Mouse (Mus musculus) E14TG2a.4 (cell line): ENCODE data around the gene Pcsk1n.

Source experiments
- H3K27me3 ChIP-seq: 2 replicates; pipeline ENCODE4 v1.6.1; 2014; ENCODE audit warnings: low read length, control low read depth; ENCODE audit not compliant: insufficient read depth
- H3K36me3 ChIP-seq: 2 replicates; pipeline ENCODE4 v1.6.1; 2014; ENCODE audit warnings: low read length, control low read depth; ENCODE audit not compliant: insufficient read depth
- H3K4me1 ChIP-seq: replicated peaks from 2 replicates; pipeline ENCODE4 v1.6.1; 2014; ENCODE audit warnings: low read depth, low read length, control low read depth
- H3K4me3 ChIP-seq: replicated peaks from 2 replicates; pipeline ENCODE4 v1.5.1; 2014; ENCODE audit warnings: mild to moderate bottlenecking, low read length
- H3K9me3 ChIP-seq: 2 replicates; pipeline ENCODE4 v1.6.1; 2014; ENCODE audit warnings: low read length, control low read depth
- CTCF ChIP-seq: conservative IDR thresholded peaks from 2 replicates; pipeline ENCODE4 v1.5.1; 2014; ENCODE audit warnings: low read length
- NANOG ChIP-seq: IDR thresholded peaks from 2 replicates; pipeline ENCODE4 v1.6.1; 2014; ENCODE audit warnings: borderline replicate concordance, low read length, mixed read lengths
- POU5F1 ChIP-seq: IDR thresholded peaks from 2 replicates; pipeline ENCODE4 v1.6.1; 2014; ENCODE audit warnings: low read length, borderline replicate concordance

The Pcsk1n gene

DNA sequence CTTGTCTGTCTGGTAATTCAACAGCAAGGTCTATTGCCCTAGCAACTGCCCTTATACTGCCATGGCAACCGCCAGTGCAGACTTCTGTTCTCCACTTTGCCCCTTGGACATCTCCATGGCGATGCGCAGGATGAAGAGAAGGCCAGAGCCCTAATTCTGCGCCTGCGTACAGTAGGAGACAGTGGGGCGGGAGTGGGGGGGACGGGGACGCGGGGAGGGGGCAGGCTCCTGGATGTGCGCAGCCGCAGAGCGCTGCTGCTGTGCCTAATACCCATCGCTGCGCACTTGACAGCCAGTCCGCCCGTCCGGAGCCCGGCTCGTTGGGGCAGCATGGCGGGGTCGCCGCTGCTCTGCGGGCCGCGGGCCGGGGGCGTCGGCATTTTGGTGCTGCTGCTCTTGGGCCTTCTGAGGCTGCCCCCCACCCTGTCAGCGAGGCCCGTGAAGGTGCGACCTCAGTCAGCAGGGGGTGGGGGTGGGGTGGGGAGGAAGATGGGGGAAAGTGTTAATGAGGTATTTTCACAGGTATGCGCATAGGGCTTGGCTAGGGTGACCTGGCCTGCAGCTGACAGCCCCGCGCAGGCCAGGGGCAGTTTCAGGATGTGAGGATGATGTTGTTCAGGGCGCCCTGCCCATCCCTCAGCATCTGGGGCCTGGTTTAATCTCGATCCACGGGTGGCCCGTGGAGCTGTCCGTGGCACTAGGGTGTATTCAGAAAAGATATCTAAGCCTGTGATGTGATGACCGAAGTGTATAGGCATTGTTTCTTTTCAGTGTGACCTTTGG, at the start of gene Pcsk1n:
Gene Pcsk1n, plus strand, starts transcription at position 222 of the 783 bp plus-strand sequence.
- Histone ChIP-seq H3K4me1 (peaks cover 49% of the 10 kb centered on the region), H3K27me3 (peaks cover 11% of the 10 kb centered on the region; the same call in 1 of the 2 replicates), H3K36me3 (peaks cover 18% of the 10 kb centered on the region), H3K9me3 (no peaks in the 10 kb centered on the region), H3K4me3 (peak within 1 kb of the TSS; percentile 63)
- no peak for TF ChIP-seq CTCF
- TF ChIP-seq NANOG = no peak
- TF ChIP-seq POU5F1 = no peak

DNA sequence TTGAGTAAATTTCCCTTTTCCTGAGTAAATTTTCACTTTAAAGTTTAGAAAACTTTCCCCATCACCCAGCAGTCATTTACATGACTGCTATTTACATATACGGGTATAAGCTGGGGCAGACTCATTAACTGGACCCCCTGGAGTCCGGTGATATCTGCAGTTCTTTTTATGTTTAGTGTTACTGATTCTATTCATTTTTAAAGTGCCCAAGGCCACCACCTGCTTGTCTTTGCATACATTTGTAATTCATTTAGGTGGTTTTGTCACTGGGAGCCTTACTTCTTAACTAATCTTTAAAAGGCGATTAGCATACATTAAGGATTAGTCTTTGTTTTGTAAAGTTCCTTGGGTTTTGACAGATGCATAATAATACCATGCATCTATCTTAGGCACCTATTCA, 49.8 kb upstream of the Pcsk1n start:
- TF ChIP-seq CTCF (no peak), POU5F1 (peak; percentile 61; the same call in 1 of the 2 replicates)
- H3K4me3 ChIP-seq = no peak overlapping the region
- peaks cover 66% of the 10 kb centered on the region for H3K4me1 ChIP-seq
- H3K36me3 ChIP-seq = peaks cover 67% of the 10 kb centered on the region
- H3K9me3 ChIP-seq = no peaks in the 10 kb centered on the region
- no peaks in the 10 kb centered on the region for H3K27me3 ChIP-seq

DNA sequence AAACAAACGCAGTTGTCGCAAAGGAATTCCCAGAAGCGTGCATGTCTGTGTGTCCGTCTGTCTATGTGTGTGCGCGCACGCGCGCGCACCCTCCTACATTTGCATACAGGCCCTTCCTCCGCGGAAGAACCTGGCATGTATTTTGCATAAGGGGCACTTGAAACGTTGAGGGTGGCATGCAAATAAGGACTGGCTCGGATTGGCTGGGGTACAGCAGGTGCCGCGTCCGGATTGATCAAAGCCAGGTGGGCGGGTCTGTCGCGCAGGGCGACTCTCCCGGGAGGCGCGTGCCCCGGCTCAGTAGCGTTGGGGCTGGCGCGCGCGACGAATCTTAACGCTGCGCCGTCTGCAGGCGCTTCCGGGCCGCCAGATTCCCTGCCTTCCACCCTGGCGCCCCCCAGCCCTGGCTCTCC, 41.6 kb upstream of the Pcsk1n start, which contains the start of gene Pim2:
Gene Pim2, plus strand, starts transcription at position 256 of the 413 bp plus-strand sequence.
- Histone ChIP-seq H3K36me3 (peaks cover 37% of the 10 kb centered on the region), H3K27me3 (no peaks in the 10 kb centered on the region), H3K4me1 (peaks cover 25% of the 10 kb centered on the region), H3K4me3 (peak within 1 kb of the TSS; percentile 88), H3K9me3 (no peaks in the 10 kb centered on the region)
- no peak for TF ChIP-seq CTCF
- TF ChIP-seq POU5F1 = no peak
- TF ChIP-seq NANOG = no peak

DNA sequence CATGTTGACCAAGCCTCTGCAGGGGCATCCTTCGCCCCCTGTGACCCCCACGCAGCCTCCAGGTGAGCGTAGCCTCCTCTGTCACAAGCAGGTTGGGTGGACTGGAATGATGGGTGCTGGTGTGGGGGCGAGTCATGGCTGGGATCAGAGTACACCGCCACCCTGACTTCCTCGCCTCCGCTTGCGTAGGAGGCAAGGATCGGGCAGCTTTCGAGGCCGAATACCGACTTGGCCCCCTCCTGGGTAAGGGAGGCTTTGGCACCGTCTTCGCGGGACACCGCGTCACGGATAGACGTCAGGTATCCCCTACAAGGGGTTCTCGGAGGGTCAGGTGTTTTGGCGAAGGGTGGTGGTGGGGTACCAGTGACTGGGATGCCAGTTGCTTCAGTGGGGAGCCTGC, 41.1 kb upstream of the Pcsk1n start:
- Histone ChIP-seq H3K36me3 (peaks cover 32% of the 10 kb centered on the region), H3K4me1 (peaks cover 29% of the 10 kb centered on the region), H3K4me3 (peak overlapping the region; percentile 88), H3K27me3 (no peaks in the 10 kb centered on the region), H3K9me3 (no peaks in the 10 kb centered on the region)
- TF ChIP-seq NANOG = no peak
- no peak for TF ChIP-seq POU5F1
- TF ChIP-seq CTCF = no peak

DNA sequence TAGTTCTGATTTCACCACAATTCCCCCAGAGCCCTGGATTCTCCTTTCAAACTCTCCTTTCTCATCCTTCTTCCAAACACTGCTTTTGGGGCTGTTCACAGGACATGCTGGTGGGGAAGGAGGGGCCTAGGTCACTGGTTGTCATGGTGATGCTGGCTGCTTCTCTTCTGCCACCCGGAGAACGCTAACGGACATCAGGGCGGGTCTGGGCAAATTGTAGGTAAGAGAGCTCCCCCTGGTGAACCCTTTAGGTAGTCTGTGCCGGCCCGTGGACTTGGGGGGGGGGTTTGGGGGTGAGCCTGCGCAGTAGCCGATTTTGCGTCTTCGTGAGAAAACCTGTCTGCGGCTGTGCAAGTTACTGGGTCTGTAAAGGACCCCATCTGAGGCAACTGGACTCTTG, 39.8 kb upstream of the Pcsk1n start:
- H3K9me3 ChIP-seq = no peaks in the 10 kb centered on the region
- H3K4me1 ChIP-seq = peaks cover 31% of the 10 kb centered on the region
- no peak for TF ChIP-seq POU5F1
- peak; percentile 34 for TF ChIP-seq CTCF
- TF ChIP-seq NANOG = no peak

DNA sequence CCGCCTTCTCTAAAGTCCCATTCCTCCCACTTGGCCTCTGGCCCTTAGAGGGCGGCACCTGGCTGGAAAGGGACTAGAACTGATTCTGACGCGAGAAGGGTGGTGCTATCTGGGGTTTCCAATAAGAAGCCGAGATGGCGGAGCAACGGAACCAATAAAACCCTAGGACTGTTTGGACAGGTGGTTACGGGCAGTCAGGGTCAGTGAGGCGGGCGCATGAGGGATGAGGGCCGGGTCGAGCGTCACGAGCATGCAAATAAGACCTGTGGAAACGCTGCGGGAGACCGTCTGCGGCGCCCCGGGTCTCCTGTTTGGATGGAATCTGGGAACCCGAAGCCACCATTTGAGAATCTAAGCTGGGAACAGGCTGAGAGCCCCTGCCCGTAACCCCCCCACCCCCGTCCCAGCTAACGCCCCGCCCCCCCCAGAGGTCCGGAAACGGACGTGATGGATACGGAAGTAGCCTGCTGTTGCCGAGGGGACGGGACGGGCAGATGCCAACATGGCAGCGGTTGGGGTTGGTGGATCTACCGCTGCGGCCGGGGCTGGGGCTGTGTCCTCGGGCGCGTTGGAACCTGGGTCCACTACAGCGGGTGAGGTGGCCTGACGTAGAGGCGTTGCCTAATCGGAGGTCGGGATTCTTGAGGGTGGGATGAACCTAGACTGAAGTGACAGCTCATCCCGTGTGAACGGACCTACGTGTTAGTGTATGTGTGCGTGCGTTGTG, 35.6 kb upstream of the Pcsk1n start, which contains the start of gene Slc35a2:
Gene Slc35a2, plus strand, starts transcription at position 188 of the 727 bp plus-strand sequence.
- no peak for TF ChIP-seq POU5F1
- TF ChIP-seq CTCF = no peak
- TF ChIP-seq NANOG = no peak
- H3K27me3 ChIP-seq = no peaks in the 10 kb centered on the region
- H3K9me3 ChIP-seq = no peaks in the 10 kb centered on the region
- peaks cover 13% of the 10 kb centered on the region for H3K36me3 ChIP-seq
- H3K4me3 ChIP-seq = peak within 1 kb of the TSS; percentile 83
- H3K4me1 ChIP-seq = peaks cover 24% of the 10 kb centered on the region

More for the DNA sequence above, 39.8 kb upstream of the Pcsk1n start:
- Histone ChIP-seq H3K36me3 (peaks cover 19% of the 10 kb centered on the region), H3K27me3 (no peaks in the 10 kb centered on the region), H3K4me3 (peak overlapping the region; percentile 88)

DNA sequence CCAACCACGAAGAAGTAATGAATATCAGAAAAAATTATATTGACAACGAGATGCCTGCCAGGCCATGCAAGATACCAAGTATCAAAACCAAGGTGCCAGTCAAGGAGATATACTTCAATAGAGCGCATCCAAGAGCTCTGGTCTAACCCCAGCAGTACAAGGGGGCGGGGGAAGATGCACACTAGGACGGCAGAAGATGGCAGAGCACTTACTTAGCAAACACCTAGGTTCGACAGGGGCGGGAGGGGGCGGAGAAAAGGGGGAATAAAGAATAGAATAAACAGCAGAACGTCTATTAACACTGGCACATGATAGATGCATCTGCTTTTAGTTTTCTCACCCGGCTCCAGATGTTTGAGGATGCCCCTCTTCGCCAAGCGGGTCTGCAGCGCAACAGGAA, 21.4 kb upstream of the Pcsk1n start:
- H3K4me1 ChIP-seq = peaks cover 3% of the 10 kb centered on the region; the same call in 1 of the 2 replicates
- no peaks in the 10 kb centered on the region for H3K27me3 ChIP-seq
- H3K9me3 ChIP-seq = no peaks in the 10 kb centered on the region
- peak overlapping the region; percentile 86 for H3K4me3 ChIP-seq
- TF ChIP-seq POU5F1 (no peak), CTCF (no peak), NANOG (no peak)
- H3K36me3 ChIP-seq = peaks cover 37% of the 10 kb centered on the region

DNA sequence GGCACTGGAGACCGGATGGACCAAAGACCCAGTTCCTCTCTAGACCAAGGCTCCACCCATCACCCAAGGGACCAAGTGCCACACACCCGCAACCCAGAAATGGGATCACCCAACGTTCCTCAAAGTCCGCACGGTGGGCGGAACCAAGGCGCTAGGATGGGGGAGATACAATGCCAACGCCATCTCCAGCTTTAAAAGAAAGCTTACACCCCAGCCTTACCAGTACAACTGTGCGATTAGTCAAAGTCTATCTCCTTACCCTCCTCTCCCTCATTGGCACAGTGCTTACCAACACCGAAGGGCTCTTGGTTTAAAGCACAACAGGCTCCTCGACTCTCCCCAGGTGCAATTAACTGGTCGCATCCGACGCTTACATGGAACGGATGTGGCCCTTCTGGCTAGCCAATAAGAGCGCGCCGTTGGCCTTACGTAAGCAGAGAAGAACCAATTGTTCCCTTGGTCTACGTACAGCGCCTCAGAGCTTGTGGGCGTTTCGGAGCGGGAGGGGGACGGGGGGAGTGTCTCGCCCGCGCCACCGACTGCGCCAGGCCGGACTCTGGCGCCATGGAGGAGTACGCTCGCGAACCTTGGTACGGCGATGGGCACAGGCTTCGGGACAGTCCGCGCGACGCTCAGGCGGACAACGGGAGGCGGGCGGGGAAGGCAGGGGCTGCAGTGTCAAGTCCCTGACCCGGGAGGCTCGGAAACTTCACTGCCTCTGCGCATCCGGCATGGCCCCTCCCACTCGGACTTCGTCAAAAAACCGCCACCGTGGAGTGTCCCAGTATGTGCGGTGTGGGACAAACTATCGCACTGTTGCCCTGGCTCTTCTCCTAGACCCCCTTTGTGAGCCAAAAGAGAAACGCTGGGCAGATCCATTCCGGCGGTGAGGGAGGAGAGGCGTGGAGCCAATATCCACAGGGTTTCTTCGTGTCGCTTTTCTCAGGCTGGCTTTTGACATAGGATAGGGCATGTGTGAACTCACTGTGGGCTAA, 20.4 kb upstream of the Pcsk1n start, which contains the start of the genes Pqbp1 and Timm17b:
Gene Pqbp1, minus strand, starts transcription at position 390 of the 995 bp plus-strand sequence.
Gene Timm17b, plus strand, starts transcription at position 478 of the 995 bp plus-strand sequence.
- Histone ChIP-seq H3K4me3 (peak within 1 kb of the TSS; percentile 86), H3K9me3 (no peaks in the 10 kb centered on the region), H3K27me3 (no peaks in the 10 kb centered on the region), H3K4me1 (peaks cover 3% of the 10 kb centered on the region; the same call in 1 of the 2 replicates), H3K36me3 (peaks cover 37% of the 10 kb centered on the region)
- TF ChIP-seq POU5F1 (no peak), CTCF (no peak), NANOG (no peak)
